Mouse (Mus musculus) brain, embryonic 14.5 days (tissue): ENCODE measurements around the gene Bhlha15.

Experiments
- CTCF ChIP-seq: fragments of 200-500 bp; IDR thresholded peaks from 2 replicates; pipeline ENCODE4 v1.5.1; 2012; ENCODE audit warnings: inconsistent platforms, mild to moderate bottlenecking, moderate library complexity, borderline replicate concordance; ENCODE audit not compliant: insufficient read depth, insufficient read length; ENCODE audit errors: extremely low read depth
- POLR2A ChIP-seq: fragments of 200-500 bp; IDR thresholded peaks from 2 replicates; pipeline ENCODE4 v1.6.1; 2012; ENCODE audit warnings: mild to moderate bottlenecking, inconsistent platforms, borderline replicate concordance; ENCODE audit not compliant: poor library complexity, insufficient read depth, insufficient read length, severe bottlenecking; ENCODE audit errors: extremely low read depth

- TF ChIP-seq POLR2A (no peak), CTCF (no peak)
These were observed 27.1 kb upstream of the Bhlha15 start for GRCm38 (mm10) chr5:144162813-144163517.
